Mouse (Mus musculus) spleen, postnatal 36 days (tissue): ENCODE measurements at regions not wholly inside any gene's neighbourhood (a gene's known extent, or its start where the extent isn't known, plus 50 kb on each side); places are given as distances from the start of the nearest gene placed in this dataset.

ENCODE experiments used
- DNase-seq, 2 experiments: peaks; one replicate each; pipeline ENCODE4 v3.0.0; 2022; ENCODE audit warnings: low spot score in 2 of 2, mixed read lengths in 1 of 2

DNA sequence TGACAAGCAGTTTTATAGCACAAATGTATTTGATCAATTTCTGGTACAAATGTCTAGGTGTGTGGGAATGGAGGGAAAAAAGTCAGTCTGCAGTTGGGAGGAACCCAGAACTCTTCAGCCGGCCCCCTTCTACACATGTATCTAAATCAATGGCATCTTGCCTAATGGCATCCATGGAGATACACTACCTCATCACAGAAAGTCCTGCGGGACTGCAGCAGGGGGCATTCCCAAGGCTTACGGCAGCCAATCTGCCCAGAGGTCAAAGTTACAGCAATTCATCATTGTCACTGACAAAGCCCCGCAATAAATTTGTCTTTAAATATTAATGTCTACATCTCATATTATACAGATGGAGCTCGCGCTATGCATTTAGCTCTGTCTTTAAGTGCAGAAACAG, 135.7 kb upstream of the Arhgap5 start:
- no peak for DNase-seq

DNA sequence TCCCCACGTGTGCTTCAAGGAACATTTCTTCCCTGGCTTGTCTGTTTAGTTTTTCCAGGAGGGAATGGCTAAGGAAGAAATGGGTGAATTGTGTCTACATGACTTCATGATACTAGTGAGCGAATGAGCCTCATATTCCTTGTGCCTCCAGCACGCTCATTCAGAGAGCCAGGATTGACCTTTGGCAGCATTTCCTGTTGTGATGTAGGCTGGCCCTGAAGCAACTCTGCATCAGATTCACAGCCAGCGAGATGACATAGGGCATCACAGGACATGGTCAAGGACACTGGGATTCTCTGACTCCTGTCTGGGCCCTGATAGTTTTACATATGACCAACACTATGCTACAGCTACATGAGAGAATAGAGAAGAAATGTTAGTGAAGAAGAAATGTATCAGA, 135.3 kb upstream of the Arhgap5 start:
- DNase-seq = no peak

GRCm38 (mm10) chr12:52370153-52370710, 133.5 kb upstream of the Arhgap5 start:
- DNase-seq = no peak

DNA sequence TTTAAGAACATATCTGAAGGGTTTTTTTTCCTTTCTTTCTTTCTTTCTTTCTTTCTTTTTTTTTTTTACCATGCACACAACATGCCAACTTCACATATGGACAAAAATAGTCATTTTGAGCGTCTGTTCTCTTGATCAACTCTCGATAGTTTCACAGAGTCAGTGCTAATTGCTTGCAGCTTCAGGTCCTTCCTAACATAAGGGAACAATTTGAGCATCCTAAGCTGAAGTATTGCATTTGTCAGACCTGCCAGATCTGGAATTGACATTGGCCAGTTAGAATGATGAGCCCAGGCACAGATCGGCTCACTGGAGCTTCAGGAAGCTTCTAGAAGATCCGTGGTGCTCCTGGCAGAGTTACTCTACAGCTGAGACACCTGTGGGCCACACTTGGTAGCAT, 128.7 kb upstream of the Arhgap5 start:
- no peak for DNase-seq

DNA sequence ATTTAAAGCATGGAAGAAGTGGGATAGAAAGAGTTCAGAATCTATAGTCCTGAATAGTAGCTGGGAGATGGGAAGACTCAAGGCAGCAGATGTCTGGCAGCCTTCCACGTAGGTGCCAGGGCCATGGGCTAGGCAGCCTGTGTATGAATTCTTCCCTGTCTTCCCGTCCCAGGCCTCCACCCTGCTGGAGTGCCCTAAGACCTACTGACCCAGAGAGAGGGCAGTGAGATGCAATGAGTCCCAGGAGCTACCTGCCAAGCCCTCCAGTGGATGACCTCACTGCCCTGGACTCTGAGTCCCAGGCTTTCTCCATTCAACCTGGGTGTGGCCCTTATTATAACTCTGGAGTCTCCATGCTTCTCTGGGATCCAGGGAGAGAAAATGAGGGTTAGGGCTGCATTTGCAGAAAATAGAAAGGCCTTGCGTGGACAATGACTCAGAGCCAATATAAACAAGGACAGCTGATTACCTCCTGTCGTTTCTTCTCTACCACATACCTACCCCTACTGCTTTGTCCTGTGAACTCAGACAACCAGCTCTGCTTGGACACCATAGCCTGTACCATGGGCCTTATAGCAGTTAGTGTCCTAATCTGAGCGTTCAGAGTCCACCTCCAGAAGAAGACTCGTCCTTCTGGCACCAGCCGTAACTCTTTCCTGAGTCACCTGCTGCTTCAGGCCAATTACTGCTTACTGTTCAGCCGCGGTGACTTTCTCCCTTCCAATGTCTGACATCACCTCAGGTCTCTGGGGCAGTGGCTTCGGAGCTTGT, 126.9 kb upstream of the Arhgap5 start:
- no peak for DNase-seq

DNA sequence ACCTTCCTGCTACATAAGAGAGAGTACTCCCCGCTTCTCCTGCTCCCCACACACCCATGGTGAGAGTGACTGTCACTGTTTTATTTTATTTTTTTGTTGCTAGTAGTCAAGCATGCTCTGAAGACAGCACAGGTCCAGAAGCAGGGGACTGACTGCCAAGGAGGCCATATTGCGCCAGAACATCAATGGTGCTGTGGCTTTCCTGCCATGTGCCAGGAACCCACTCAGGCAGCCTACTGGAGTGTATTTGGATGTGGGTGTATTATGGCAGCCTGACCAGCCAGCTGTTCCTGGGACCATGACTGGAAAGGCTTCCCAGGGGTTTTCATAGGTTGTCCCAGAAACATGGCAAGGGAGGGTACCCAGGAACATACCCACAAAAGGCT, 126.3 kb upstream of the Arhgap5 start:
- no peak for DNase-seq

DNA sequence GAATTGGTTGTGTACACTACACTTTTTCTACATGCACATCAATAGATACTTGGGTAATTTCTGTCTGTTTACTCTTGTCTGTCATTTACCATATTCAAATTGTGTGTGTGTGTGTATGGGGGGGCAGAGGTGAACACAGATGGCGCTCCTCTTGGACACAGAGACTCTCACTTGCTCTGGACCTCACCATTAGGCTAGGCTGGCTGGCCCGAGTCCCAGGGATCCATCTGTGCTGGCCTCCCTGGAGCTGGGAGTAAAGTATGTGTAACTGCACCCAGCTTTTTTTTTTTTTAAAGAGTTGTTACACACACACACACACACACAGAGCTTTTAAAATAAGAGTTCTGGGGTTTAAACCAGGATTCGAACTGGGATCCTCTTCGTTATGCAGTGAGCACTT, 124.5 kb upstream of the Arhgap5 start:
- no peak for DNase-seq

GRCm38 (mm10) chr12:52379960-52380359, 123.8 kb upstream of the Arhgap5 start:
- no peak for DNase-seq

GRCm38 (mm10) chr12:52381161-52381967, 122.4 kb upstream of the Arhgap5 start:
- no peak for DNase-seq

DNA sequence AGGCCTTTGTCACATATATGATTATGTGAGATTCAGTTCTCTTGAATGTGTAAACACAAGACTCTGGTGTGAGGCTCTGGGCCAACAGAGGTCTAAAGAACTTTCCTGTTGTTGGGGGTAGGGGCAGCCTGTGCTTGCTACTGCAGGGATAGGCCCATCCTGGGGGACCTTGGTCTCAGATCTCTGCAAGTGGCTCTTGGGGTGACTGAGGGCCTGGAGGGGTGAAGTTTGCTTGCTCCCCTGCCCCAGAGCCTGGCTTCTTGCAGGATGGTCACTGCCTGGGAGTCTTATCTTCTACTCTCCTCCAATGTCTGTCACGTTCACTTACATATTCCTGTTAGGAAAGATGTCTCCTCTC, 121.8 kb upstream of the Arhgap5 start:
- no peak for DNase-seq

DNA sequence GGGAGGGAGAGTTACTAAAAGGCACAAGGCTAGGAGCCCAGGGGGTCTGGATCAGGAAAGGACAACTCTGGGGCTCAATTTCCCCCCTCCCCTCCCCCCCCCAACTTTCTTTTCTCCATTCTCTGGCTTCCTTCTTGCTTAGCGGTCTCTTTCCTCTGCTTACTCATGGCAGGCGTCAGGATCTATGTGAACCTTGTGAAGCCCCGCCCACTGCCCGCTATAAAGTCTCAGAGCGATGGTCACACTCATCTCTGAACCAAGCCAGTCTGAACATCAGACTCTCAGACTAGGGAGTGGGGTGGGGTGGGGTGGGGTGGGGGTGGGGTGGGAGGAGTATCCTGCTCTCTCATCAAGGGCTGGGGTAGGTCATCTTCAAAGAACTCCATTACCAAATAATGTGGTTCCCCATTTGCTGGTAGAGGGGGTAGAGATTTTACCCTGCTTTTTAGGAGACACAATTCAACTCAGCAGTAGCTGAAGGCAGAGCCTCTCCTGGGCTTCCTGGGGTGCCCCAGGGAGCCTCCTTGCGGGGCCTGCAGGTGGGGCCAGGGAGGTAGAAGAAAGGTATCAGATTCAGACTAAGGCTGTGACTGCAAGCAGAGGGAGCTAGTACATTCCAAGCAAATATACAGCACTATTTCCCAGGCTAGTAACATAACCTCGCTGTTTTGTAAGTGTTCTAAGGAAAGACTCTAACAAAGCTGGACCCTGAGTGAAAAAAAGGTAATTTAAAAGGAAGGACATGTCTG, 120.8 kb upstream of the Arhgap5 start:
- no peak for DNase-seq

- DNase-seq = no peak
These were observed 114.2 kb upstream of the Arhgap5 start for GRCm38 (mm10) chr12:52389552-52389951.

- DNase-seq = no peak
These were observed 113.5 kb upstream of the Arhgap5 start for GRCm38 (mm10) chr12:52390242-52390641.

- no peak for DNase-seq
These were observed 111.1 kb upstream of the Arhgap5 start for GRCm38 (mm10) chr12:52392636-52393035.

DNA sequence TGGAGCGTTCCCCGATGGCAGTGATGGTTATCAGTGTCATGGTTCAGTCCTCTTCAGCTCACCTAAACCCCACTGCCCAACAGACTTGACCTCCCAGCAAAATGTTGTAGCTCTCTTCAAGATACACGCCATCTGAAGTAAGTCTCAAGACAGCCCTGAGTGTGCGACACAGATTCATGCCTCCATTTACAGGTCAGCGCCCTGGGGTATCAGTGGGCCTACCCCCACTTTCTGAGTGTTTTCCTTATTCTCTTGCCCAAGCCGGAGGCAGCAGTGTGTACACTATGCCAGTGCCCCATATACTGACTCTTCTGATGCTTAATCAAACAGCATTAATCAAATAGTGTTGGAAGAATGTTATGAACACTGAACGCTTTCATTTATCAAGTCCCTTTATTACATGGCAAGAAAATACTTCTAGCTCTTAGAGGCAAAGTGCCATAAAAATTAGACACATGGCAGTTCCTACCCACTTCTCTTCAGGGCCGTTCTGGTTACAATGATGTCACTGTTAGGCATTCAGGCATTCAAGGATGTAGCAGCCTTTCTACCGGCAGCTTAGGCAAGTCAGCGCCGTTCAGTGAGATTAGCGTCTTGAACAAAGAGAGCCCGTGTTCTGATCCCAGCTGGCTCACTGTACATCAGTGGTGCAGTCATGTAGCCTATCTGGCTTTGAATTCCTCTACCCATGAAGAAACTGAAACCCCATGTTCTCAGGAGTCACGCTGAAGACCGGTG, 109.6 kb upstream of the Arhgap5 start:
- DNase-seq = no peak

- DNase-seq = no peak
These were observed 109.1 kb upstream of the Arhgap5 start for GRCm38 (mm10) chr12:52394719-52395062.

DNA sequence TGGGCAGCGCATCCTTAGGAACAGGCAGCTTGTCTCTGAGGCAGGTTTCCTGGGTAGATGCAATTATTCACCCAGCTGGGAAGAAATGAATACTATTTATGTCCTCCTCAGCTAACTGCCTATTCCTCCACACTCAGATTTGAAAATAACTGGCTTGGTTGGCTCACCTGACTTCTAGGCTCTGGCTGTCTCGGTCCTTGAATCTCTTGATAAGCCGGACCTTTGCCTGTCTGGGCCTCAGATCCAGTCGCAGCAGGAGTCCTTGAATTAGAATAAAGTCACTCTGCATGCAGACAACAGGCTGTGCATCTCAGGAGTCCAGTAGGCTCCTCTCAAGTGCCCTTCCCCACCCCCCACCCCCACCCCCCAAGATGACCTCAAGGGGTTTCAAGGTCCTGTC, 108.7 kb upstream of the Arhgap5 start:
- no peak for DNase-seq

- DNase-seq = peak; percentile 3 to 9
These were observed 107.5 kb upstream of the Arhgap5 start for GRCm38 (mm10) chr12:52396178-52396841.

DNA sequence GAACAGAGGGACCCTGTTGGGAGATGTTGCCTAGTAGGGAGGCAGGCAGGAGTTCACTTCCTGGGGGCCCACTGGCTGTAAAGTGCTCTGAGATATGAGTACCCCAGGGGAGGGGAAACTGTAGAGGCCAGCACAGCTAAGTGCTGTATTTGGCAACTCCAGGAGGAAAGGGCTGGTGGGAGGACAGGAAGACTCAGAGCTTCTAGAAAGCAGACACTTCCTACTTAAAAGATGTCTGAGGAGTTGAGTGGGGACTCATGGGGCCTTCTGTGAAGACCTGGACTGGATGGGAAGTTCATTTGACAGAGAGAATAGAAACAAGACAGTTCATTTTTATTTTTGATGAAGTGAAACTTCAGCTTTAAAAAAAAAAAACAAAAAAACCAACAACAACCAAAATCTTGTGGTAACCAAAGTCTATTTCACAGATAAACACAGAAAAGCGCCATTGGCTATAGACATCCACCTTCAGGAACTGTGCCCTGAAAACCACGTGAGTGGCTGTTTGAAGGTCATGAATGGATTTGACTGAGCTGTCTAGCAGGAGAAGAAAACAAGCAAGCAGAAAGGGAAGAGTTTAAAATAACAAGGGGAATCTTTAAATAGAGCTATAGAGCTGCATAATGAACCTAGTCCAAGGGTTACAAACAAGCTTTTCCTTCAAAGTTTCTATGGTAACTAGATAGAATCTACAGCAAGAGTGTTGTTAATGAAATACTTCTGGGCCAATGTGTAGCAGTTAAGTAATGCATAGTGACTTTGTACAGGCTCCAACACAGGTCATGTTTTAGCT, 105.9 kb upstream of the Arhgap5 start:
- peak in 1 of 2 experiments; percentile 13 for DNase-seq

DNA sequence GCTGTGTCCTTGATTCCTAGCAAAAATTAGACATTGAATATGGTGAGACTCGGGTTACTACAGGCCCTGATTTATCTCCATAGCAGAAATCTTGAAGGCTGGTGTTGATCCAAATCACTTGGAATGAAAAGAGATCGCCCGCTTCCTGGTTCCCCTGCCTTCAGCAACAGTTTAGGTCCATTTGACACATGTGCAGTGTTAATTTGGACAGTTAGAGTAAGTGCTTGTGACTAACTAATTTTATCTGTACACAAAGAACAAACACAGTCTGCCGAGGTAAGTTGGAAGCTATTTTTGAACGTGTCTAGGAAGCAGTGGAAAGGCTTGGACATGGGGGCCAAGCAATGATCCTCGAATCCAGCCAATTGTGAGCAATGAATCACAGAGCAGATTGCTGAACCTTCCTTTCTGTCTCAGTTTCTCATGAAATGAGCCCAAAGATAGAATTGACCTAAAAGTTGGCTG, 105.2 kb upstream of the Arhgap5 start:
- DNase-seq = no peak
